Mouse (Mus musculus) hindlimb bud, embryonic 11.5 days (tissue): ENCODE measurements around the gene Ptpn14.

Experiments
- DNase-seq: peaks from one replicate; pipeline ENCODE4 v3.0.0-alpha.2; 2012; ENCODE audit warnings: low read depth, low spot score; ENCODE audit errors: extremely low spot score

The Ptpn14 gene

DNA sequence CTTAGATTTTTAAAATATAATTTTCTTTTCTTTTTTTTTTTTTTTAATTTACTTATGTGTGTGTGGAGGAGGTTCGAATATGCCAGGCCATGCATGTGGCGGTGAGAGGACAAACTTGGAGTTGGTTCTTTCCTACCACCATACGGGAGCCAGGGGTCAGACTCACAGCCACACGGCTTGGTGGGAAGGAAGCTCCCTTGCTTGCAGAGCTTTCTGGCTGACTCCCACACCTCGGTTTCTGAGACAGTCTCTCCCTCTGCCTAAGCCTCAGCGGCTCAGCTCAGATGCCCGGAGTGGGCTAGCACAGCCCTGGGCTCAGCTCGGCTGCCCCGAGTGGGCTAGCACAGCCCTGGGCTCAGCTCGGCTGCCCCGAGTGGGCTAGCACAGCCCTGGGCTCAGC lies 10.5 kb upstream of the Ptpn14 start:
- DNase-seq, result no peak

DNA sequence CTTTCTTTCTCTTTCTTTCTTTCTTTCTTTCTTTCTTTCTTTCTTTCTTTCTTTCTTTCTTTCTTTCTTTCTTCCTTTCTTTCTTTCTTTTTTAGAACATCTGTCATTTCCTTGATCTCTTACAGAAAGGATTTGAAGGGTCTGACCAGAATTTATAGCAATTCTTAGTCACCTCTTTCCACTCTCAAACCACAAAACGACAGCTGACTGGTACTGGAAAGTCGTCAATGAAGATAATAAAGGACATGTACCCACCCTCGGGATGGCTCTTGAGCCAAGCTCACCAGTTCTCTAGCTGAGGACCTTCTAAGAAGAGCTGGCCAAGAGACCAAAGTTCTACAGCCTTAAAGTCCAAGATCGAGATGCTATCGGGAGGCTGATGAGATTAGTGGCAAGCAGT lies 9.5 kb upstream of the Ptpn14 start:
- DNase-seq, result no peak

DNA sequence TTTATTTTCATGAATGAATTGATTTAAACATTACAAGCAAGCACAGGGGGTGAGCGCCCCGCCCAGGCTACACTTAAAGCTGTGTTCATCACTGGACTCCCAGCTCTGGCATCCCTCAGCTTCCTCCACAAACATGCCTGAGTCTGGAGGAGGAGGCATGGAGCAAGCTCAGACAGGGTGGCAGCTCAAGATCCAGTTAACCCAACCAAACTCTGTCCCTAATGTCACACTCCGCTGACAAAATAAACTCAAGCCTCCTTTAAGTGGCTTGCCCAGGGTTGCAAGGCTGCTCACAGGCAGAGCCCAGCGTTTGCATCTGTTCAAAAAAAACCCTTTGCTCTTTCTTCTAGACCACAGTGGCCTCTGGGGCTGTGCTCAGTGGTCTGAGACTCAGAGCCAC lies 1.9 kb upstream of the Ptpn14 start:
- no peak for DNase-seq

DNA sequence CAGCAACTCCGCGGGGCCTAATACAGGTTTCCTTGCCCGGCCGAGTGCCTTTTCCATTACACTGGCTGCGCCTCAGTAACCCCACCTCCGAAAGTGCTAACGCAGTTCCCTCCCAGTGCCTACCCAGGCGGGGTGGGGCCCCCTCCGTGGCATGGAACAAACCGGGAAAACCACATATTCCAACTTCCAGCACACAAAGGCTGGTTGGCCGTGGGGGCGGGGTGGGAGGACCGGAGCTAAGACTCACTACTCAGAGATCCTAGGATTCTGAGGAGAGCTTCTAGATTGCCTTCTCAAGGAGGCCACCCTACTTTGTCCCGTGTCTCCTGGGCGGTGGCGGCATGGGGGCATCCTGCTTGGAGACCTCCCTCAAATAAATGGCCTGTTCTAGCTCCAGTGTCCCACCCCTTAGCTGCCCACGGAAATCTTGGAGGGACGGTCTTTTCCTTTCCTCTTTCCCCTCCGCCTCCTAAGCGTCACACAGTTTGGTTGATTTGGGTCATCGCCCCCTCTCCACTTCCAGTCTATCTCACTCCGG lies 653 bp upstream of the Ptpn14 start:
- no peak for DNase-seq

DNA sequence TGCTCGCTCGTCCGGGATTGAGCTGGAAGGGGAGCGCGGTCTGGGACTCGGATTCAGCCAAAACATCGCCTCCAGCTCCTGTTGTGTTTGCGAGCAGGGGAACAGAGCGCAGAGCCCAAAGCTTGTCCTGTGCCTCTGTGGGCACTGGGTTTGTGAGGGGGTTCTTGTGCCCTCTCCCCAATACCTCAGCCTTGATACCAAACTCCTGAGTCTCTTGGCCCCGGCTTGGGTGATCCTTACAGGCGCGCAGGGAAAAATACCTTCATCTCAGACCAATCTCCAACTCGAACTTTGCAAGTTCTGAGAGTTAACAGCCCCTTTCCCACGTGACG lies 682 bp downstream of the Ptpn14 start:
- no peak for DNase-seq

DNA sequence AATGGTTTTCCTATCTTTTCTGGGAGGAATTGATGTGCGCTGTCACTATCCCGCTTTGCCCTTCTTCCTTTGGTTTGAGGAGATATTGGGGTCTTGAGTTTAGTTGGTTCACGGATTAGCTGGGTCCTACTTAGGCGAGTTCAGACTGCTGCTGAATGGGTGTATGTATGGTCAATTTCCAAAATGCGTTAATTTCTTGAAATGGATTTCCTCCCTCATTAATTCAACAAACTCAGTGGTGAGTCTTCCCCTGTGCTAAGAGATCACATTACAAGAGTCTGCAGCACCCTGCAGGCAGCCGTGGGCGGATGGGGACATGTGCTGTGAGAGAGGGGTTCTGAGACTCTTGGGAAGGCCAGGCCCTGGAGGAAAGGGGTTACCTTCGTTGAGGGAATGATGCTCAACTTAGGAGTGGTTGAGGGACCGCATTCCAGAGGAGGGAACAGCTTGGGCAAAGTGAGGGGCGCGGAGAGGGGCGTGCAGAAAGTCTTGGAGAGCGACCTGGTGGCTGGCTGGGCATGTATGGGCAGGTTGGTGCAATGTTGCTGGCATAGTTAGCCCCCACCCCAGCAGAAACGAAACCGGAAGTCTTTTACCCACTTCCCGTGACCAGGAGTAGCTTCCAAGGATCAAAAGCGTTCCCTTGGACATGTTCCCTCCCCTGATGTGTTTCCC lies 1.2 kb downstream of the Ptpn14 start:
- DNase-seq, result no peak

DNA sequence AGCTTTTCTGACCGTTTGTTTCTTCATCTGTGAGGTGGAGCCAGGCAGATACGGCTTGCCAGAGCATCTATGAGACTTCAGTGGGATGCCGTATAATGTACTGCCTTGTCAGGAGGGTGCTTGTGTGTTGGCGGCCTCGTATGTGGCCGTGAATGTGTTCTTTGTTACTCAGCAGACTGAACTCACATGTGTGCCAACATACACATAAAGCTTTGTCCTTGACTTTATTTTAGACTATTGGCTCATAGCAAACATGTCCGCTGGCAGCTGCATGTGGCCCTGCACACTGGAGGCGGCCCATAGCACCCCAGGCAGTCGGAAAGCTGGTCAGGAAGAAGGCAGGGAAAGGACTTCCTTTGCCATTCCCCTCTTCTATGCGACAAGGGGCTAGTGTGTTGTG lies 3.6 kb downstream of the Ptpn14 start:
- DNase-seq, result no peak

DNA sequence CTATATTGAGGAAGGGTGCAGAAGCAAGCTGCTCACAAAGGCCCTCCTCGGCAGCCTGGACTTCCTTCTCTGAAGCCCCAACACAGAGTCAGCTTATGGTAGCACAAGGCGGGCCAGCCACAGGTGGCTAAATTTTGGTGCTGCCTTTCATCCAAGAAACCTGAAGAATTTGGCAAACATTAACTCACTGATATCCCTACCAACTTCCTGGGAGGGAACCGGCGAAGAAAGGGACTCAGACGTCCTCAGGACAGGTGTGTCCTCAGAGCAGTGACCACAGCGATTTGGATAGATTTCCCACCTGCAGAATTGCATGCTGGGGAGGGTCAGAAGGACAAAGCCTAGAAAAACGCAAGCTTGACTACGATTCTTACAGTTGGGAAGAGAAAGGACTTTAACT lies 4.1 kb downstream of the Ptpn14 start:
- no peak for DNase-seq

DNA sequence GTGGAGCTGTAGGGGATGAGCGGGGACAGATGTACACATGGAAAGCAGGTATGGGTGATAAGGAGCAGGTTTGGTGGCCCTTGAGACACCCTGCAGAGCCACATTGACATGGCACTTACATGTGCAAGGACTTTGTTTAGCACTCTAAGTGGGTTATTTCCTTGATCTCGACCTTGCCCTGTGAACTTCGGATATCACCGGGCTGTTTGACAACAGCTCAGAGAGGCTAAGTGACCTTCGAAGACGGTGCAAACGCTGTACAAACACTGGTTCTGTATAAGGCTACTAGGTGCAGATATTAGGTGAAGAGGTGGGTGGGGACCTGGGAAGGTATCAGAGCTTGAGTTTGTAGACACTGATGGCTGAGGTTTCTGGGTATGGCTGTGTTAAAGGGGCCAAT lies 12.0 kb downstream of the Ptpn14 start:
- no peak for DNase-seq

DNA sequence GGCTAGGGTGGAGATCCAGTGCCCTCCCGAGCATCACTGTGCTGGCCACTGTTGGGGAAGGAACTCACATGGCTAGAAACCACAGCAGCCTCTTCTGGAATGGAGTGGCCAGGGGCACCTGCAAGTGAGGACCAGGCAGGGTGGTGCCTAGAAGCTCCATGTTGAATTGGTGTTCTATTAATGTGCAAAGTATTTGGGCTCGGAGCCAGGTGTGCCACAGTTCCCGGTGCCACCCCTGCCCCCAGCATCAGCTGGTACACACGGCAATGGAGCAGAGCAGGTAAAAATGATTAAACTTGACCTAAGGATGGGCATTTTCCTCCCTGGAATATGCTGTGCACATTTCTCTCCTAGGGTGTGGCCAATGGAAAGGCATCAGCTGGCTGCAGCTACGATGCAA lies 14.0 kb downstream of the Ptpn14 start:
- DNase-seq, result no peak

DNA sequence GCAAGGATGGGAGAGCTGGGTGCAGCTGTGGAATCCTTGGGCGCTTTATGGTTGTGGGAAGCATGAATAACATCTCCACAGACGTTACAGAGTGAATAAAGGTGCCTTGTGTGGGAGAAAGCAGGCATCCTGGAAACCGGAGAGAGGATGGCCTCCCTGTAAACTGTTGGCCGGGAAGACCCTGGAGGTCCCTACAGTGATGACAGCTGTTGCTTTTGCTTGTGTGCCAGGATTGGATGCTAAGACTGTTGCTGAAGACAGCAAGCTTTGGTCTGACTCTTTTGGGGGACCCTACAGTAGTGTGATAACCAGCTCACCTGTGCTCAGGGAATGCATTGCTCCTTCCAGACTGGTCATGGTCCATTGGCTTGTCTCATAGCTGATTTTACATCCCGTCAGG lies 15.1 kb downstream of the Ptpn14 start:
- no peak for DNase-seq

DNA sequence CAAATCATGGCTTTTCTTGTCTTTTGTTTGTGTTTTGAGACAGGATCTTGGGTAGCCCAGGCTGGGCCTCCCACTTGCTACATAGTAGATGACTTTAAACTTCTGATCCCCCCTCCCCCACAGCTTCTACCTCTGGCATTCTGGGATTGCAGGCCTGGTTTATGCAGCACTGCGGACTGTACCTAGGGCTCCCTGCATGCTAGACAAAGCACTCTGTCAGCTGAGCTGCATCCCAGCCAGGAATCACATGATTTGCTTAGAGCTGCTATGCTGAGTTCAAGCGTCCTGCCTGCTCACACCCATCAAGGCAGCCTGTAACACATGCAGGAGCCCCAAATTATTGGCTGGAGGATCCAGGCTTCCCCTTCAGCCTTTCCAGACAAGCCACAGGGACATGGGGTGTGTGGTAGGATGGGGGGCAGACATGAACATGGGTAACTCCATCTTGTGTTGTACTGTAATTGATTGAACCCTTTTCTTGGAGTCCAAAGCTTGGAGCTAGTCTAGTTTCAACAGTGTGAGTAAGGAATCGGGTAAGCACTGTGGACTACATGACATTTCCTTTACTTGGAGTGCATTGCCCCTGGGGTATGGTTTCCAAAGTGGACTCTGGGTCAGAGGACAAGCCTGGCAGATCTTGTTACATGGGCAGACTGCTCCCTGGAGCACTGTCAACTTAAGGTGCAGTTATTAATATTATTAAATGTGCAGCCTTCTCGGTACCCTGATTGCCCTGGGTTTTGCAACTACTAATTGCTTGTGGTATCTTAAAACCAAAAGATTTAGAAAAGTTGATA lies 17.0 kb downstream of the Ptpn14 start:
- DNase-seq, result no peak

DNA sequence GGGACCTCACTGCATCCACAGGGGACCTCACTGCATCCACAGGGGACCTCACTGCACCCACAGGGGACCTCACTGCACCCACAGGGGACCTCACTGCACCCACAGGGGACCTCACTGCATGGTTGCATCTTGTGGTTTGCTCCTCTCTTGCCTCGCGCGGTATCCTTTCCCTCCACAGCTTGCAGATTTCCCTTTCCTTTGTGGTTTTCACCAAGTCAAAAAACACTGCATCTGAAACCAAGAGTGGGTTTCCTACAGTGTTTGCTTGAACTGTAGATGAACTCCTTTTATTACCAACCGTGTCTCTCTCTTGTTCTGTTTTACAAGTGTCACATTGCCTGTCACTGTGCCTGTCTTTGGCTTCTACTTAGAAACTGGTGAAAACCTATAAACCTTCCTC lies 18.5 kb downstream of the Ptpn14 start:
- DNase-seq, result no peak

DNA sequence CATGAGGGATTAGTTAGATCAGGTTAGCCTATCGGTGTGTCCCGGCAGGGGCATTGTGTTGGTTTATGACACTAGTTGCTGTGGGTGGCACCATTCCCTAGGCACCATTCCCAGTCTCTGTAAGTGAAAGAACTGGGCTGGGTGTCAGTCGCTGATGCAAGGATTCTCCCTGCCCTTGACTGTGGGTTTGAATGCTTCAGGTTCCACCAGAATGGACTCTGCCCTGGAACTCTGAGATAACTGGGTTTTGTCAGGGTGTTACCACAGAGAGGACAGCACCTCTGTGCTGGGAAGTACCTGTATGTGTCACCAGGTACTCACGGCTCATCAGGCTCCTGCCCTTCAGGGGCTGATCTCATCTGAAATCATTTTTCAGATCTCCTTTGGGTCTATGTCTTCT lies 21.7 kb downstream of the Ptpn14 start:
- no peak for DNase-seq

DNA sequence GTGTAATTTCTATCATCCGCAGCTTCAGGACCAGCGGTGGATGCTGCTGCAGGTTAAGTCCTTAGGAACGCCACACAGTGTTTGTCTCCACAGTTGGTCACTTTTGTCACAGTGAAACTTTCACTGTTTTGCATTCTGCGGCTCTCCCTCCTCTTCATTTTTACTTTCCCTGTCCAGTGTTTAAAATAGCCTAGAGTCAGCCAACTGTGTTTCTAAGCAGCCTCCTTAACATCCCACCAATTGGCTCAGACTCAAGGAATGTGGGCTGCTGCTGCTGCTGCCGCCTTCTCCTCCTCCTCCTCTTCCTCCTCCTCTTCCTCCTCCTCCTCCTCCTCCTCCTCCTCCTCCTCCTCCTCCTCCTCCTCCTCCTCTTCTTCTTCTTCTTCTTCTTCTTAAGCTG lies 22.2 kb downstream of the Ptpn14 start:
- no peak for DNase-seq

DNA sequence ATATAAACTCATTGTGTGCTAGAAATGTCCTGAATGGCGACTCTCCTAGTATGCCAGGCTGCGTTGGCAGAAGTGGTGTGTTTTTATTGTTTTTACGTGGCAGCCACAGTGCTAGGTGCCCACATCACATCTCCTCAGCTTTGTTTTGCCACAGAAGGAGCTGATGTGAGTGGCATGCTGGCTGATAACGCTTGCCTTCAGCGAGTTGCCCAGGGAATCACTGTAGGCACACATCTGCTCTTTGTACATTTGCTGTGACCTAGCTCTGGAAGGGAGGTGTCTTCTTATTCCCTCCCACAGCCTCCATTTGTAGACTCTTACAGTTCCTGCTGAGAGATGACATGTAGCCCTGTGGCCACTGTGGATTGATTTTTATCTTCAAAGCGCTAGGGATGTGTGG lies 24.2 kb downstream of the Ptpn14 start:
- no peak for DNase-seq

DNA sequence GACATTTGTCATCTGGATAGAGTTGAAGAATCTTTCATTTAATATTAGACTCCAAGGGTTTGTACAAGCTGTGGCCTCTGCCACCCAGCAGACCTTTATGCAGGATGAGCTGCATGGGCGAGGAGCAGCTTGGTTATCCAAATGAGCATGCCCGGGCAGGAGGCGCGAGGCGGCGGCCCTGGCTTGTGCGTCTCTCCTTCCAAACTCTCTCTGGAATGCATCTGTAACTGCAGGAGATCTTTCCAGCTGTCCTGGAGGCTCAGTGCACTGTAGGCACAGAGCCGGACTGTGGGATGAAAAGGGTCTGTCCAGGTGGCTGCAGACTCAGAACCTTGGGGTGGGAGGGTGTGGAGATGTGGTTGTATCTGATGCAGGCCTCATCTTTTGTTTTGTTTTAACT lies 27.0 kb downstream of the Ptpn14 start:
- DNase-seq, result no peak

DNA sequence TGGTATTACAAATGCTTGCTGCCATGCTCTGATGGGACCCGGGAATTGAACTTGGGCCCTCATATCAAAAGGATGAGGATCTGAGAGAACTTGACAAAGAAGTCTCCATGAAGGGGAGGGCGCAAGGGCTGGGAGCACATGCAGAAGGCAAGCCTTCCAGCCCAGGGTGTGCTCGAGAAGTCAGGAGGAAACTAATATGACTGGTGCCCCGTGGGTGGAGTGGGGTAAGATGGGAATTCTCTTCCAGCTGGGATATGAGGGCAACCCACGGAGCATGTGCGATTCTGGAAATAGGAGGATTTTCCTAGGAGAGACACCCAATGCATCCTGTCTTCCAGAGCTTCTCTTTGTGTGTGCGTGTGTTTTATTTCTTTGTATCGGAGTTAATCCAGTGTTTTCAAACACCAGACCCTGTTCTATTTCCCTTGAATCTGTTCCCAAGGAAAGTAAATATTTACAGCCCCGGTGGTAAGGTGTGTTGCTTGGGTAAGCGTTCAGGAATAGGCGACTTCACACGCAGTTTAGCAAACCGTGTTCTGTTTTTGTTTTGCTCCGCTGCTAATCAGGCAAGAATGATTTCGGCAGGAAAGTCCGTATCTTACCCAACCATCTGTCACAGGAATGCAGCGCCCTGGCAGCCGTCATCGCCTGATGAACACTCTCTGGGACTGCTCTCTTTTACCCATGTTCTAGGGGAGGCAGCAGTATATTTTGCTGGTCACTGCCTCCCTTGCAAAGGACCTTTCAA lies 28.4 kb downstream of the Ptpn14 start:
- DNase-seq, result no peak

DNA sequence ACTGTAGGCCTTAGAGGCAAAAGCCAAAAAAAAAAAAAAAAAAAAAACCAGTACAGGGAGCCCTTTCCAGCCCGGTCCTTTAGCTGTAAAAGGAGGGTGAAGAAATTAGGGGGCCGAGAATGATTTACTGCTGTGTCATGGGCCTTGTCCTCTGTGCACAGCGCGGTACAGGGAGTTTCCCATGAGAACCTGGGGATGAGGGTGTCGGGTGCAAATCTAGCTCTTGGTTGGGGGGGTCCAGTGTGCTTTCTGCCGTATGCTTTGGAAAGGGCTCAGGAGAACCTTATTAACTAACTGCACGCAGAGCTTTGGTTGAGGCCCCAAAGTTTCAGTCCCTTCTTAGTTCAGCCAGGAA lies 29.0 kb downstream of the Ptpn14 start:
- no peak for DNase-seq

DNA sequence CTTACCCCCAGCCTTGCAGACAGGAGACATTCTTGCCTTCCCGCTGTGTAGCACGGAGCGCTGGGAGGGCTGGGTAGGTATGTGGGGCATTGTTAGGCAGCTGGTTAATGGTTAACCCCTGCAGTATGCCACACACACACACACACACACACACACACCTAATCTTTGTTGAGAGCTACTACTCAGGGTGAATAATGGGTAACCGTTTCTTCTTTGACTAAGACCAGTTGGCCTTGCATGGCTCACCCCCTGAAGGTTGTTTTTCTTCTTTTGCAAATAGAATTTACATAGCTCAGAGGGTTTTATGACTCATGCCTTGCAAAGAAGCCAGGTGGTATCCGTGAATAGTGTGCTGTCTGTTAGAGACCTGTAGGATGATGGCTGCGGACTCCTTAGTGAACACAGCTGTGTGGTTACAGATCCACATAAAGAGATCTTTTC lies 33.5 kb downstream of the Ptpn14 start:
- no peak for DNase-seq

DNA sequence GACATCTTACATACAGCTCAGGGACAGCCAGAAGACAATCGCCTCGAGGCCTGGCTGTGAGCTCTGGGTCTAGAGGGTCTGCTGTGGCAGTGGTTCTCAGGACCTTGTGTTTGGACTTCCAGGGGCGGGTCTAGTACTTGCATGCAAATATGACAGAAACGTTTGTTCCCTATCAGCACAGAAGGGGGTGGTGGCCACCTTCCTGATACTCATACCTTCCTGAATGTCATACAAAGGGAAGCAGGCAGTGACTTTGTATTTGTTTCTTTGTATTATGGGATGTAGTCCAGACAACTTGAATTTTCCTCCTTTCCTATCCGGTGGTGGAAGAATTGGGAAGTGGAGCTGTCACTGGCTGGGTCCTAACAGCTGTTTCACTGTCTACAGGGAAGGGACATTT lies 36.2 kb downstream of the Ptpn14 start:
- no peak for DNase-seq

DNA sequence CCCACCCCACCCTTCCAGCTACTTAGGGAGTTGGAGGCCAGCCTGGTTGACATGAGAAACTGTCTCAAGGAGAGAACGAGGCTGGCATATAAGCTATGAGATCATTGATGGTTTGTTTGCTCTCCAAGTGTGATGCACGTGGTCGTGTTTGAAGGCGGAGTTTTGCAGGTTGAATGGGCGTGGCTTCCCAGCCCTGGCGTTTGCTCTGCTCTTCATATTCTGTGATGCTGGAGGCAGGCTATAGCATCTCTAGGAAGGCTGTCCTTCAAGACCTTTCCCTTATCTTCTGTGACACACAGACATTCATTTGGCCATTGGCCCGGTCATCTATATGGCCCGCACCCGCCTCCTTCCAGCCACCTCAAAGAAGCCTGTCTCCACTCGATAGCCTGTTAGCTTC lies 39.1 kb downstream of the Ptpn14 start:
- no peak for DNase-seq
